Mouse (Mus musculus) erythroblast, embryonic 14.5 days (primary cell): ENCODE data around the gene Nenf. TPM values are rescaled to one million over a fixed set of nuclear protein-coding genes. Genes with fewer than 3 reads are reported as not detected.

Experiments used
- H3K27me3 ChIP-seq: 2 replicates; pipeline ENCODE4 v1.6.1; 2012; ENCODE audit warnings: inconsistent platforms; ENCODE audit not compliant: control insufficient read depth
- H3K36me3 ChIP-seq: 2 replicates; pipeline ENCODE4 v1.6.1; 2012; ENCODE audit warnings: mild to moderate bottlenecking, inconsistent platforms; ENCODE audit not compliant: control insufficient read depth
- H3K4me1 ChIP-seq: 2 replicates; pipeline ENCODE4 v1.6.1; 2012; ENCODE audit warnings: inconsistent platforms; ENCODE audit not compliant: control insufficient read depth
- H3K4me3 ChIP-seq: replicated peaks from 2 replicates; pipeline ENCODE3; 2012; ENCODE audit warnings: moderate library complexity, mild to moderate bottlenecking, inconsistent platforms
- H3K9me3 ChIP-seq: 2 replicates; pipeline ENCODE4 v1.6.1; 2012; ENCODE audit warnings: low read length, inconsistent platforms, mixed read lengths; ENCODE audit not compliant: control insufficient read depth
- GATA1 ChIP-seq: IDR thresholded peaks from 2 replicates; pipeline ENCODE4 v1.6.1; 2012; ENCODE audit warnings: low read length, inconsistent platforms, mixed read lengths
- TAL1 ChIP-seq: IDR thresholded peaks from 3 replicates; pipeline ENCODE4 v1.6.1; 2012; ENCODE audit warnings: low read length, inconsistent platforms, mixed read lengths
- polyA plus RNA-seq: library from polyadenylated mRNA; stranded (reverse); fragments of >175 nt; gene quantifications from 2 replicates; pipeline ENCODE4 v1.2.3, GENCODE M21; 2012

Gene Nenf
- polyA plus RNA-seq, 1 experiment = 6.9 TPM

- no peak for TF ChIP-seq TAL1
- TF ChIP-seq GATA1 = no peak
- Histone ChIP-seq H3K27me3 (peaks cover 3% of the 10 kb centered on the region), H3K4me1 (no peaks in the 10 kb centered on the region), H3K9me3 (no peaks in the 10 kb centered on the region), H3K4me3 (no peak overlapping the region), H3K36me3 (no peaks in the 10 kb centered on the region)
Observed at GRCm38 (mm10) chr1:191296445-191296844, 21.5 kb downstream of the Nenf start.

- H3K36me3 ChIP-seq = no peaks in the 10 kb centered on the region
- no peak overlapping the region for H3K4me3 ChIP-seq
- no peak for TF ChIP-seq TAL1
- TF ChIP-seq GATA1 = no peak
- no peaks in the 10 kb centered on the region for H3K4me1 ChIP-seq
- H3K9me3 ChIP-seq = no peaks in the 10 kb centered on the region
- H3K27me3 ChIP-seq = peaks cover 3% of the 10 kb centered on the region
Observed at GRCm38 (mm10) chr1:191295784-191296183, 22.2 kb downstream of the Nenf start.

DNA sequence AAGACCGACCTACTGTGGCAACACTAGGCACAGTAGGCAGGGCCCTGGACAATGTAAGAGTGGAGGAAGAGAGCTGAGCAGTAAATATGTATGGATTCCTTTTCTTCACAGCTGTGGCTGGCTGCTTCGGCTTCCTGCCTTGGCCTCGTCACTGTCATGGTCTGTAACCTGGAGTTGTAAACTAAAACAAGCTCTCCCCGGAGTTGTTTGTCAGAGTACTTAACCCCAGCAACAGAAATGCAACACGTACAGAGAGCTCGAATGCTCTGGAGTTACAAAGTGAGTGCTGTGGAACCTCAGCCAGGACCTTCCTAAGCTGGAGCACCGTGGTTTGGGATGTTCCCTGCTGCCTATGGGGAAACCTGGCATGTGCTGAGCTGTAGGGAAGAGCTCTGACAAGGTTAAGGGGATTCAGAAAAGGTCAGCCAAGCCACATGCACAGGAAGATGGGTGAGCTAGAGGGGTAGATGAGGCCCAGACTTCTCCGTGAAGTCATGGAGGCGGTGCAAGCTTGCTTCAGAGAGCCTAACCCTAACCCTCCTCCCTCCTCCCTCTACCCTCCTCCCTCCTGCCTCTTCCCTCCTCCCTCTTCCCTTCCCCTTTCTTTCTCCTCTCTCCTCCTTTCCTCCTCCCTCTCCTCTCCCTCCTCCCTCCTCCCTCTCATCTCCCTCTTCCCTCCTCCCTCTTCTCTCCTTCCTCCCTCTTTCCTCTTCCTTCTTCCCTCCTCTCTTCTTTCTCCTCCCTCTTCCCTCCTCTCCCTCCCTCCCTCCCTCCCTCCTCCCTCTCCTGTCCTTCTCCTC, 23.8 kb downstream of the Nenf start:
- no peaks in the 10 kb centered on the region for H3K9me3 ChIP-seq
- TF ChIP-seq GATA1 (no peak), TAL1 (no peak)
- H3K27me3 ChIP-seq = peaks cover 3% of the 10 kb centered on the region
- no peaks in the 10 kb centered on the region for H3K4me1 ChIP-seq
- H3K36me3 ChIP-seq = no peaks in the 10 kb centered on the region
- no peak overlapping the region for H3K4me3 ChIP-seq

GRCm38 (mm10) chr1:191293051-191293450, 24.9 kb downstream of the Nenf start:
- no peak for TF ChIP-seq TAL1
- no peak for TF ChIP-seq GATA1
- Histone ChIP-seq H3K9me3 (no peaks in the 10 kb centered on the region), H3K4me1 (no peaks in the 10 kb centered on the region), H3K36me3 (no peaks in the 10 kb centered on the region), H3K4me3 (no peak overlapping the region), H3K27me3 (peaks cover 3% of the 10 kb centered on the region)

DNA sequence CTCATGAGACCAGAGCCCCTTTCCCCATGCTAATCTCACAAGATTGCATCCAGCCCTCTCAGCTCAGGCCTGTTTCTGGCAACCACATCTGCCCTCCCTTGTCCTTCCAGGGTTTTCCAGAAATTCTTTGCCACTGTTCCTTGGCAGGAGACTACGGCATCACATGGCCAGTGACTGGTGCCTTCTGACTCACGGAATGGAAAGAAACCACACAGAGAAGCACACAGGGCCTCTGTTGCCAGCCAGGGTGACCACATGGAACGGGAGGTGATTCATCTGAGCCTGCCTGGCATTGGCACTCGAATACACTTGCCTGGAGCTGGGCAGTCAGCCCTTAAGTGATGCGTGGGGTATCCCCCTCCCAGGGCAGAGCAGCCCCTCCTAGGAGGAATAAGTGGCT, 25.6 kb downstream of the Nenf start:
- Histone ChIP-seq H3K9me3 (no peaks in the 10 kb centered on the region), H3K27me3 (peaks cover 3% of the 10 kb centered on the region), H3K4me3 (no peak overlapping the region), H3K36me3 (no peaks in the 10 kb centered on the region), H3K4me1 (no peaks in the 10 kb centered on the region)
- TF ChIP-seq GATA1 (no peak), TAL1 (no peak)

DNA sequence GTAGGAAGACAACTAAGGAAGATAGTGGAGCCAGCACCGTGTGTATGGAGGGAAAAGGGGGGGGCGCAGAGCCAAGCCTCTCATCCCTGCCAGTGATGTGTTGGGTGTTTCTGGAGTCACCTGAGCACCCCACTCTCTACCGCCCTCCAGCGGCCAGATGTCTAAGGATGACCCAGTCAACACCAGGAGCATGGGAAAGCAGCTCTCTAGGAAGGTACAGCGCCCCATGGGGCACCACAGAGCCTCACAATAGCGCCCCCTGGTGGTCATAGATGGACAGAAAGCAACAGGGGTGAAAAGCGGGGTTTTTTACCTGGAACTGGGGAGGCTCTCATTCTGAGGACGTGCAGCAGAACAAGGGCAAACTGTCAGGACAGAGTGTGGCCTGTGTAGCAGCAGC, 29.2 kb downstream of the Nenf start:
- TF ChIP-seq GATA1 = no peak
- TF ChIP-seq TAL1 = no peak
- no peaks in the 10 kb centered on the region for H3K4me1 ChIP-seq
- H3K27me3 ChIP-seq = peaks cover 3% of the 10 kb centered on the region; the same call in 1 of the 2 replicates
- H3K4me3 ChIP-seq = no peak overlapping the region
- H3K36me3 ChIP-seq = no peaks in the 10 kb centered on the region
- no peaks in the 10 kb centered on the region for H3K9me3 ChIP-seq

- no peak overlapping the region for H3K4me3 ChIP-seq
- no peaks in the 10 kb centered on the region for H3K36me3 ChIP-seq
- no peaks in the 10 kb centered on the region; the same call in 1 of the 2 replicates for H3K27me3 ChIP-seq
- TF ChIP-seq GATA1 (no peak), TAL1 (no peak)
- no peaks in the 10 kb centered on the region for H3K4me1 ChIP-seq
- no peaks in the 10 kb centered on the region for H3K9me3 ChIP-seq
Observed at GRCm38 (mm10) chr1:191284502-191284901, 33.5 kb downstream of the Nenf start.

- H3K4me1 ChIP-seq = no peaks in the 10 kb centered on the region
- TF ChIP-seq TAL1 (no peak), GATA1 (no peak)
- no peaks in the 10 kb centered on the region for H3K36me3 ChIP-seq
- H3K4me3 ChIP-seq = no peak overlapping the region
- no peaks in the 10 kb centered on the region; the same call in 1 of the 2 replicates for H3K27me3 ChIP-seq
- H3K9me3 ChIP-seq = no peaks in the 10 kb centered on the region
Observed at GRCm38 (mm10) chr1:191283110-191284040, 34.6 kb downstream of the Nenf start.

DNA sequence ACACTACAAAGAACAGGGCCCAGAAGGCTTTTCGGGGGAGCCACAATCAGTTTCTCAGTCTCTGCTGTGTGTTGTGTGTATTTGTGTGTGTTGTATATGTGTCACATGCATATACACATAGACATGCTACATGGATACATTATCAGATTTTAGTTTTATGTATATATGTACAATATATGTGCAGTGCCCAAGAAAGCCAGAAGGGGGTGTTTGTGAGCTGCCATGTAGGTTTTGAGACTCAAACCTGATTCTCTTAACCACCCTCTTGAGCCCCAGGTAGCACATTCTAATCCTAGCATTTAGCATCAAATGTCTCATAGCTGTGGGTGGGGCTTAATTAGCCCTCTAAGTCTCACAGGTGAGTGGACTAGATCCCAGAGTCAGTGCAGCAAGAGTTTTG, 35.7 kb downstream of the Nenf start:
- Histone ChIP-seq H3K9me3 (no peaks in the 10 kb centered on the region), H3K4me1 (no peaks in the 10 kb centered on the region), H3K27me3 (no peaks in the 10 kb centered on the region; the same call in 1 of the 2 replicates), H3K36me3 (no peaks in the 10 kb centered on the region), H3K4me3 (no peak overlapping the region)
- no peak for TF ChIP-seq GATA1
- no peak for TF ChIP-seq TAL1
